Mouse (Mus musculus) embryonic facial prominence, embryonic 10.5 days (tissue): ENCODE data around the gene Ostc. TPM values are rescaled to one million over a fixed set of nuclear protein-coding genes. Genes with fewer than 3 reads are reported as not detected.

ENCODE experiments used
- DNase-seq: peaks from one replicate; pipeline ENCODE4 v3.0.0-alpha.2; 2017; ENCODE audit warnings: low spot score
- H3K27ac ChIP-seq: fragments of 300-500 bp; sonication (generic); replicated peaks from 2 replicates; pipeline ENCODE4 v1.5.1; 2016; ENCODE audit warnings: mild to moderate bottlenecking
- H3K27me3 ChIP-seq: fragments of 300-500 bp; sonication (generic); replicated peaks from 2 replicates; pipeline ENCODE4 v1.6.1; 2016; ENCODE audit warnings: low read depth, mild to moderate bottlenecking; ENCODE audit not compliant: poor library complexity, severe bottlenecking
- H3K36me3 ChIP-seq: fragments of 300-500 bp; sonication (generic); replicated peaks from 2 replicates; pipeline ENCODE4 v1.6.1; 2016; ENCODE audit warnings: mild to moderate bottlenecking, moderate library complexity
- H3K4me1 ChIP-seq: fragments of 300-500 bp; sonication (generic); 2 replicates; pipeline ENCODE4 v1.6.1; 2016
- H3K4me3 ChIP-seq: fragments of 300-500 bp; sonication (generic); 2 replicates; pipeline ENCODE4 v1.5.1; 2016; ENCODE audit warnings: mild to moderate bottlenecking, moderate library complexity
- H3K9me3 ChIP-seq: fragments of 300-500 bp; sonication (generic); 2 replicates; pipeline ENCODE4 v1.6.1; 2016; ENCODE audit warnings: mild to moderate bottlenecking
- WGBS: fragments of 180-500 bp; shearing (Covaris S2); methylation state at CpG from one replicate; pipeline ENCODE4 v1.1.7; 2016; 5-methylcytosine and 5-hydroxymethylcytosine counted together
- polyA plus RNA-seq: library from polyadenylated mRNA; unstranded; fragments of >200 nt; fragmentation: Nextera tagmentation; extraction: Ambion mirVana; gene quantifications from 2 replicates; pipeline ENCODE4 v1.2.1, GENCODE M21; 2016

Gene Ostc
- polyA plus RNA-seq, 1 experiment from 2014 or later = 314 TPM

GRCm38 (mm10) chr3:130662496-130662895 lies 46.7 kb downstream of the Ostc start:
- no peaks in the 10 kb centered on the region for H3K36me3 ChIP-seq
- DNase-seq = no peak
- 91% methylated on average over 3 of the region's 3 CpGs for WGBS
- H3K4me1 ChIP-seq = no peaks in the 10 kb centered on the region
- no peak overlapping the region for H3K27ac ChIP-seq
- H3K27me3 ChIP-seq = no peaks in the 10 kb centered on the region
- H3K9me3 ChIP-seq = no peaks in the 10 kb centered on the region
- H3K4me3 ChIP-seq = no peak overlapping the region

GRCm38 (mm10) chr3:130660619-130661018 lies 48.6 kb downstream of the Ostc start:
- 89% methylated on average over 6 of the region's 6 CpGs for WGBS
- H3K9me3 ChIP-seq = no peaks in the 10 kb centered on the region
- H3K36me3 ChIP-seq = no peaks in the 10 kb centered on the region
- no peak overlapping the region for H3K27ac ChIP-seq
- DNase-seq = no peak
- no peaks in the 10 kb centered on the region for H3K4me1 ChIP-seq
- H3K27me3 ChIP-seq = no peaks in the 10 kb centered on the region
- H3K4me3 ChIP-seq = no peak overlapping the region

GRCm38 (mm10) chr3:130649569-130649968 lies 59.7 kb downstream of the Ostc start:
- H3K27ac ChIP-seq = no peak overlapping the region
- H3K4me3 ChIP-seq = no peak overlapping the region
- no peaks in the 10 kb centered on the region for H3K27me3 ChIP-seq
- peaks cover 21% of the 10 kb centered on the region for H3K4me1 ChIP-seq
- H3K36me3 ChIP-seq = no peaks in the 10 kb centered on the region
- H3K9me3 ChIP-seq = no peaks in the 10 kb centered on the region
- WGBS = 53% methylated on average over 6 of the region's 6 CpGs
- DNase-seq = no peak

GRCm38 (mm10) chr3:130646110-130646810 lies 63.0 kb downstream of the Ostc start:
- Histone ChIP-seq H3K4me3 (no peak overlapping the region), H3K4me1 (peaks cover 21% of the 10 kb centered on the region), H3K9me3 (no peaks in the 10 kb centered on the region), H3K27me3 (no peaks in the 10 kb centered on the region), H3K36me3 (no peaks in the 10 kb centered on the region), H3K27ac (no peak overlapping the region)
- 76% methylated on average over 11 of the region's 11 CpGs for WGBS
- no peak for DNase-seq

Other genes starting within 250 kb of the Ostc start
- 0.15 TPM in 1 of 2 replicates, not detected in the other for gene Etnppl, start 92.0 kb downstream of the Ostc start, polyA plus RNA-seq
- 961 and 964 TPM in 2 replicates for gene Rpl34, start 21.0 kb upstream of the Ostc start, polyA plus RNA-seq